Mouse (Mus musculus): ENCODE data around the gene Pdss1. TPM values are rescaled to one million over a fixed set of nuclear protein-coding genes. Genes with fewer than 3 reads are reported as not detected.

The Pdss1 gene
- polyA plus RNA-seq, 1 experiment from 2014 or later = 21.4 TPM

- peak; percentile 40; the same call in 1 of the 2 replicates for ATAC-seq
- no peak overlapping the region for H3K27ac ChIP-seq (ENCODE audit: low read depth, low read length)
- H3K27me3 ChIP-seq (replicated peaks; ENCODE audit: control insufficient read depth, insufficient read depth, low read length) = no peaks in the 10 kb centered on the region
- H3K4me2 ChIP-seq (ENCODE audit: low read length) = no peak overlapping the region
- 0 out of 2 replicates have a peak, but pooled peaks cover 4% of the 10 kb centered on the region for H3K4me1 ChIP-seq (ENCODE audit: control insufficient read depth, insufficient read depth, low read length)
- H3K4me3 ChIP-seq (ENCODE audit: low read depth, low read length) = no peak overlapping the region
- no peaks in the 10 kb centered on the region for H3K36me3 ChIP-seq (ENCODE audit: control insufficient read depth, insufficient read depth, low read length)
- DNase-seq (ENCODE audit: low spot score) = peak; percentile 65
- 52% methylated on average over 2 of the region's 2 CpGs for WGBS
- H3K9ac ChIP-seq (ENCODE audit: low read length) = no peak overlapping the region
- H3K9me3 ChIP-seq (replicated peaks; ENCODE audit: control insufficient read depth, low read length) = no peaks in the 10 kb centered on the region
These were observed 90.8 kb downstream of the Pdss1 start for GRCm38 (mm10) chr2:22985973-22986657.

Other genes starting within 250 kb of the Pdss1 start
- gene Apbb1ip, start 121.4 kb upstream of the Pdss1 start, polyA plus RNA-seq (2014; fragmentation: Nextera tagmentation; extraction: Ambion mirVana) = 0.66 and 1.3 TPM in 2 replicates
- 67.7 and 73.5 TPM in 2 replicates for gene Abi1, start 144.7 kb downstream of the Pdss1 start, polyA plus RNA-seq (2014; fragmentation: Nextera tagmentation; extraction: Ambion mirVana)
- 39.8 and 49.8 TPM in 2 replicates for gene Acbd5, start 172.6 kb downstream of the Pdss1 start, polyA plus RNA-seq (2014; fragmentation: Nextera tagmentation; extraction: Ambion mirVana)

All from forebrain, embryonic 14.5 days (tissue).